Mouse (Mus musculus): Measurements from ENCODE around the gene 4931406P16Rik.

- TF ChIP-seq CTCF (IDR thresholded peaks at IDR 0.05; ENCODE audit: borderline replicate concordance, insufficient read depth, low read depth, low read length) (no peak), POLR2A (IDR thresholded peaks at IDR 0.05; ENCODE audit: borderline replicate concordance, insufficient read depth, low read length) (no peak)
Measured at GRCm38 (mm10) chr7:34229153-34229552, 84.2 kb downstream of the 4931406P16Rik start.
